Mouse (Mus musculus) myocyte (in vitro differentiated cells): ENCODE measurements at regions not wholly inside any gene's neighbourhood (a gene's known extent, or its start where the extent isn't known, plus 50 kb on each side); places are given as distances from the start of the nearest gene placed in this dataset.

Experiments used
- H3K27me3 ChIP-seq: one replicate; pipeline ENCODE4 v1.6.1; 2011; ENCODE audit not compliant: control insufficient read depth, insufficient read depth, insufficient read length
- H3K36me3 ChIP-seq: one replicate; pipeline ENCODE4 v1.6.1; 2011; ENCODE audit not compliant: control insufficient read depth, insufficient read depth
- H3K4me2 ChIP-seq: one replicate; pipeline ENCODE4 v1.6.1; 2011; ENCODE audit warnings: low read depth, control low read depth
- H3K4me3 ChIP-seq: one replicate; pipeline ENCODE4 v1.5.1; 2011; ENCODE audit warnings: mild to moderate bottlenecking, control low read depth, moderate library complexity
- H3K79me2 ChIP-seq: one replicate; pipeline ENCODE4 v1.6.1; 2011; ENCODE audit not compliant: control insufficient read depth, insufficient read depth
- H3ac ChIP-seq: one replicate; pipeline ENCODE4 v1.6.1; 2011; ENCODE audit not compliant: control insufficient read depth, insufficient read length
- CEBPB ChIP-seq: IDR thresholded peaks from 2 replicates; pipeline ENCODE4 v1.6.1; 2011; ENCODE audit warnings: mild to moderate bottlenecking, moderate library complexity; ENCODE audit not compliant: poor library complexity, insufficient read depth, severe bottlenecking
- E2F4 ChIP-seq: IDR thresholded peaks from one replicate; pipeline ENCODE4 v1.6.1; 2011; ENCODE audit warnings: mild to moderate bottlenecking, control low read depth, moderate library complexity; ENCODE audit not compliant: insufficient read depth
- MAX ChIP-seq: IDR thresholded peaks from one replicate; pipeline ENCODE4 v1.6.1; 2011; ENCODE audit warnings: low read depth, mild to moderate bottlenecking, control low read depth
- MYOD1 ChIP-seq, 3 experiments: IDR thresholded peaks; one replicate each; pipeline ENCODE4 v1.6.1; 2011; ENCODE audit warnings: control low read depth in 2 of 3, low read depth in 2 of 3, mild to moderate bottlenecking in 2 of 3, moderate library complexity in 1 of 3; ENCODE audit not compliant: insufficient read length in 2 of 3, control insufficient read depth in 1 of 3
- MYOG ChIP-seq, 3 experiments: IDR thresholded peaks; one replicate each; pipeline ENCODE4 v1.6.1; 2011; ENCODE audit warnings: control low read depth in 2 of 3, low read depth in 2 of 3, mild to moderate bottlenecking in 2 of 3; ENCODE audit not compliant: insufficient read length in 2 of 3, control insufficient read depth in 1 of 3, insufficient read depth in 1 of 3
- POLR2A ChIP-seq: IDR thresholded peaks from one replicate; pipeline ENCODE4 v1.6.1; 2011; ENCODE audit warnings: low read depth, mild to moderate bottlenecking, control low read depth, moderate library complexity; ENCODE audit not compliant: insufficient read length
- POLR2AphosphoS2 ChIP-seq: IDR thresholded peaks from one replicate; pipeline ENCODE4 v1.6.1; 2011; ENCODE audit warnings: low read depth, control low read depth; ENCODE audit not compliant: insufficient read length
- REST ChIP-seq: IDR thresholded peaks from one replicate; pipeline ENCODE4 v1.6.1; 2011; ENCODE audit warnings: mild to moderate bottlenecking, control low read depth, moderate library complexity; ENCODE audit not compliant: insufficient read depth, insufficient read length
- SRF ChIP-seq: IDR thresholded peaks from one replicate; pipeline ENCODE4 v1.6.1; 2011; ENCODE audit warnings: low read depth; ENCODE audit not compliant: control insufficient read depth, insufficient read length
- TCF12 ChIP-seq: IDR thresholded peaks from one replicate; pipeline ENCODE4 v1.6.1; 2011; ENCODE audit warnings: mild to moderate bottlenecking, control low read depth; ENCODE audit not compliant: poor library complexity, insufficient read depth, severe bottlenecking
- TCF3 ChIP-seq: IDR thresholded peaks from one replicate; pipeline ENCODE4 v1.6.1; 2011; ENCODE audit warnings: low read depth, control low read depth; ENCODE audit not compliant: insufficient read length
- USF1 ChIP-seq: IDR thresholded peaks from one replicate; pipeline ENCODE4 v1.6.1; 2011; ENCODE audit warnings: low read depth, mild to moderate bottlenecking, control low read depth, moderate library complexity

DNA sequence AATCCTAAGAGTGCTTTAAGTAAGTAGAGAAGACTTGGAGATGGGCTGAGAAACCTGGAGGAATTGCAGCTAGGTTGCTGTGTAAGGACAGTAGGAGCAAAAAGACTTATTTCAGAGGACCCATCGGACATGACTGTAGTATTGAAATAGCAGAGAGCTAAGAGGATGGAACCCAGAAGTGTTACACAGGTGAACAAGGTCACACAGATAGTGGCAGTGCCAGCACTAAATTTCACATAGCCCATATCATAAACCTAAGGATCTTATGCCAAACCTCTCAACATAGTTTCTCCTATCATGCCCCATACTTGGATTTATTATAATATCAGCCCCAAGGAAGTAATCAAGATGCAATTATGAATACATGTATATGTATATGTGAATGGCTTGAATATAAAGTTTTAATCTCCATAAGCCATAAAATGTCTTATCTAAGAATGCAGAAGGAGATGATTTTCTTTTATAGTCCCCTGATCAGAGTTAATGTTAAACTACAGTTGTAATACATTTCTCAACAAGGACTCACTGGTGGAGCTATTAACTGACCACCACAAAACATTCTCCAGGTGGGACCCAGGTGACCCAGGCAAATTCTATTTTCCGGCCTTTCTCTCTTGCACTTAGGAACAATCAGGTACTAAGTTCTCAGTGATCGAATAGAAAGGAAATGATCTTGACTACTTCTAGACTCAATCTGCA is 149.6 kb upstream of the Pitx2 start:
- H3K4me3 ChIP-seq, result no peak overlapping the region
- H3K4me2 ChIP-seq, result no peak overlapping the region
- no peak for TF ChIP-seq TCF12
- no peak for TF ChIP-seq REST
- no peak for TF ChIP-seq MAX
- TF ChIP-seq SRF, result no peak
- no peak for TF ChIP-seq POLR2AphosphoS2
- TF ChIP-seq MYOD1 (IDR thresholded peaks at IDR 0.05; ENCODE audit: control insufficient read depth in 1 of 3, insufficient read length in 2 of 3, low read depth in 2 of 3), result no peak
- TF ChIP-seq MYOG (IDR thresholded peaks at IDR 0.05; ENCODE audit: control insufficient read depth in 1 of 3, insufficient read depth in 1 of 3, insufficient read length in 2 of 3, low read depth in 2 of 3), result no peak
- TF ChIP-seq CEBPB, result no peak
- TF ChIP-seq USF1, result no peak
- H3ac ChIP-seq, result no peak overlapping the region
- H3K27me3 ChIP-seq, result no peaks in the 10 kb centered on the region
- no peaks in the 10 kb centered on the region for H3K79me2 ChIP-seq
- no peaks in the 10 kb centered on the region for H3K36me3 ChIP-seq

- H3K4me2 ChIP-seq, result no peak overlapping the region
- no peak overlapping the region for H3ac ChIP-seq
- no peak overlapping the region for H3K4me3 ChIP-seq
- TF ChIP-seq E2F4 (no peak), REST (no peak)
- no peaks in the 10 kb centered on the region for H3K36me3 ChIP-seq
- H3K27me3 ChIP-seq, result no peaks in the 10 kb centered on the region
- H3K79me2 ChIP-seq, result no peaks in the 10 kb centered on the region
Measured at GRCm38 (mm10) chr3:129065457-129066364, 134.0 kb upstream of the Pitx2 start.

GRCm38 (mm10) chr3:129069676-129070075 is 130.0 kb upstream of the Pitx2 start:
- no peak overlapping the region for H3K4me2 ChIP-seq
- H3ac ChIP-seq, result no peak overlapping the region
- H3K4me3 ChIP-seq, result no peak overlapping the region
- H3K79me2 ChIP-seq, result no peaks in the 10 kb centered on the region
- no peaks in the 10 kb centered on the region for H3K27me3 ChIP-seq
- no peak for TF ChIP-seq MAX
- H3K36me3 ChIP-seq, result no peaks in the 10 kb centered on the region

GRCm38 (mm10) chr3:129070521-129070933 is 129.2 kb upstream of the Pitx2 start:
- H3K4me3 ChIP-seq, result no peak overlapping the region
- H3ac ChIP-seq, result no peak overlapping the region
- TF ChIP-seq CEBPB (no peak), MAX (no peak), MYOD1 (IDR thresholded peaks at IDR 0.05; ENCODE audit: control insufficient read depth in 1 of 3, insufficient read length in 2 of 3, low read depth in 2 of 3) (no peak), POLR2A (no peak), USF1 (no peak), MYOG (IDR thresholded peaks at IDR 0.05; ENCODE audit: control insufficient read depth in 1 of 3, insufficient read depth in 1 of 3, insufficient read length in 2 of 3, low read depth in 2 of 3) (no peak), REST (no peak), SRF (no peak), TCF12 (no peak), E2F4 (no peak), POLR2AphosphoS2 (no peak), TCF3 (no peak)
- H3K79me2 ChIP-seq, result no peaks in the 10 kb centered on the region
- H3K27me3 ChIP-seq, result no peaks in the 10 kb centered on the region
- H3K4me2 ChIP-seq, result no peak overlapping the region
- no peaks in the 10 kb centered on the region for H3K36me3 ChIP-seq

DNA sequence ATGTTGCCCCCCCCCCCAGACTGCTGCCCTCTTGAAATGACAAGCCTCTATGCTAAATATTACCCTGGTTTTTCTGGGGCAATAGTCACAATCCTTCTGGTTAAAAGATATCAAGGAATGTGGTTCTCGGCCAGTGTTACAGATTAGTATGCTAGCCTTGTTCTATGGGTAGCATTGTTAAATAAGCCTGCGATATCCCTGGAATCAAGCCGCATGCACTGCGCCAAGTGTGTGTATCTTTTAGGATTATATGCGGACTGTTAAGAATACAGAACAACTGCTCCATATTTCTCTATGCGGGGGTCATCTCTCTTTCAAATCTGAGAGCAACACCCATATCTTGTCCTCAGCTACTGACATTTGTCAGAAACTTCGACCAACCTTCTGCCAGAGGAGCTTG is 128.7 kb upstream of the Pitx2 start:
- TF ChIP-seq POLR2AphosphoS2 (no peak), CEBPB (no peak), POLR2A (no peak), TCF12 (no peak), MYOG (IDR thresholded peaks at IDR 0.05; ENCODE audit: control insufficient read depth in 1 of 3, insufficient read depth in 1 of 3, insufficient read length in 2 of 3, low read depth in 2 of 3) (no peak), E2F4 (no peak), MAX (no peak), MYOD1 (IDR thresholded peaks at IDR 0.05; ENCODE audit: control insufficient read depth in 1 of 3, insufficient read length in 2 of 3, low read depth in 2 of 3) (no peak), USF1 (no peak), SRF (no peak), REST (no peak), TCF3 (no peak)
- H3K36me3 ChIP-seq, result no peaks in the 10 kb centered on the region
- no peak overlapping the region for H3K4me2 ChIP-seq
- H3K79me2 ChIP-seq, result no peaks in the 10 kb centered on the region
- no peak overlapping the region for H3K4me3 ChIP-seq
- H3K27me3 ChIP-seq, result no peaks in the 10 kb centered on the region
- no peak overlapping the region for H3ac ChIP-seq
